Mouse (Mus musculus): ENCODE results near the gene Slc27a1.

DNA sequence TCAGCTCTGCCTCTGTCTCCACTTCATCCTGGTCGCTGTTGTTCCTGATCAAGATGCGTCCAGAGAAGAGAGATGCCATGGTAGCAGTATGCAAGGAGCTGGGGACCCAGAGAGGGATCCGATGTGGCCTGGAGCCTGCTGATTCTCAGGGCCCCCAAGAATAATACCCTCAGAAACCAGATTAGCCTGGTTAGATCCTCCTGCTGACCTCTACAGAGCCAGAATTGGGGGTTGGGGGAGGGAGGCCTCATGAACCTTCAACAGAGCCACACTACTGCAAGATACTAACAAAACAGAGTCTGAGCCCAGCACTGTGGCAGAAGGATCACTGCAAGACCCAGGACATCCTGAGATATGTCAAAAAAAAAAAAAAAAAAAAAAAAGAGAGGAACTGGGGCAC is 2.2 kb upstream of the Slc27a1 start, which contains the start of gene Nxnl1:
- TF ChIP-seq CTCF (IDR thresholded peaks at IDR 0.05; ENCODE audit: low read depth, low read length) (no peak), POLR2A (IDR thresholded peaks at IDR 0.05; ENCODE audit: borderline replicate concordance, low read depth, low read length) (no peak)

Data from bone marrow macrophage, adult 2 months (primary cell).